Mouse (Mus musculus): Measurements from ENCODE around the gene Ereg. TPM values are rescaled to one million over a fixed set of nuclear protein-coding genes. Genes with fewer than 3 reads are reported as not detected.

Ereg gene
- polyA plus RNA-seq, 1 experiment from 2014 or later, result not detected

GRCm38 (mm10) chr5:91048397-91048796 lies 26.0 kb upstream of the Ereg start:
- Histone ChIP-seq H3K4me1 (ENCODE audit: insufficient read depth, low read length) (no peaks in the 10 kb centered on the region), H3K4me2 (replicated peaks; ENCODE audit: low read depth, low read length) (no peak overlapping the region), H3K36me3 (ENCODE audit: insufficient read depth, low read length) (no peaks in the 10 kb centered on the region), H3K27me3 (ENCODE audit: insufficient read depth, low read length) (no peaks in the 10 kb centered on the region), H3K9me3 (ENCODE audit: low read length) (no peaks in the 10 kb centered on the region), H3K9ac (replicated peaks; ENCODE audit: low read length) (no peak overlapping the region), H3K4me3 (ENCODE audit: low read length) (no peak overlapping the region), H3K27ac (ENCODE audit: low read length) (no peak overlapping the region)
- WGBS, result 86% methylated on average over 8 of the region's 8 CpGs
- no peak for ATAC-seq (ENCODE audit: low FRiP score, low TSS enrichment)

- Histone ChIP-seq H3K27me3 (ENCODE audit: insufficient read depth, low read length) (peaks cover 26% of the 10 kb centered on the region), H3K9ac (replicated peaks; ENCODE audit: low read length) (no peak overlapping the region), H3K36me3 (ENCODE audit: insufficient read depth, low read length) (no peaks in the 10 kb centered on the region), H3K9me3 (ENCODE audit: low read length) (no peaks in the 10 kb centered on the region), H3K4me1 (ENCODE audit: insufficient read depth, low read length) (0 out of 2 replicates have a peak, but pooled peaks cover 6% of the 10 kb centered on the region), H3K4me3 (ENCODE audit: low read length) (no peak overlapping the region), H3K27ac (ENCODE audit: low read length) (no peak overlapping the region), H3K4me2 (replicated peaks; ENCODE audit: low read depth, low read length) (no peak overlapping the region)
- WGBS, result 78% methylated on average over 4 of the region's 4 CpGs
- no peak for ATAC-seq (ENCODE audit: low FRiP score, low TSS enrichment)
Observed at GRCm38 (mm10) chr5:91072340-91072739, 2.1 kb upstream of the Ereg start.

- H3K4me3 ChIP-seq (ENCODE audit: low read length), result no peak overlapping the region
- no peaks in the 10 kb centered on the region for H3K36me3 ChIP-seq (ENCODE audit: insufficient read depth, low read length)
- H3K27me3 ChIP-seq (ENCODE audit: insufficient read depth, low read length), result peaks cover 26% of the 10 kb centered on the region
- no peak overlapping the region for H3K27ac ChIP-seq (ENCODE audit: low read length)
- no peaks in the 10 kb centered on the region for H3K9me3 ChIP-seq (ENCODE audit: low read length)
- no peak for ATAC-seq (ENCODE audit: low FRiP score, low TSS enrichment)
- H3K4me1 ChIP-seq (ENCODE audit: insufficient read depth, low read length), result 0 out of 2 replicates have a peak, but pooled peaks cover 6% of the 10 kb centered on the region
- no peak overlapping the region for H3K9ac ChIP-seq (replicated peaks; ENCODE audit: low read length)
- 78% methylated on average over 8 of the region's 8 CpGs for WGBS
- H3K4me2 ChIP-seq (replicated peaks; ENCODE audit: low read depth, low read length), result no peak overlapping the region
Observed at GRCm38 (mm10) chr5:91073626-91074025, 796 bp upstream of the Ereg start.

- peak overlapping the region; percentile 40 for H3K4me3 ChIP-seq (ENCODE audit: low read length)
- no peak overlapping the region for H3K9ac ChIP-seq (replicated peaks; ENCODE audit: low read length)
Observed at GRCm38 (mm10) chr5:91074026-91074425, 396 bp upstream of the Ereg start.

GRCm38 (mm10) chr5:91075021-91075420 lies 599 bp downstream of the Ereg start:
- peak; percentile 46; the same call in 1 of the 2 replicates for ATAC-seq (ENCODE audit: low FRiP score, low TSS enrichment)
- H3K9ac ChIP-seq (replicated peaks; ENCODE audit: low read length), result no peak overlapping the region
- H3K27ac ChIP-seq (ENCODE audit: low read length), result no peak overlapping the region
- H3K4me2 ChIP-seq (replicated peaks; ENCODE audit: low read depth, low read length), result peak overlapping the region; percentile 61; the same call in 1 of the 2 replicates
- H3K36me3 ChIP-seq (ENCODE audit: insufficient read depth, low read length), result no peaks in the 10 kb centered on the region
- H3K27me3 ChIP-seq (ENCODE audit: insufficient read depth, low read length), result peaks cover 26% of the 10 kb centered on the region
- H3K4me3 ChIP-seq (ENCODE audit: low read length), result no peak overlapping the region
- H3K9me3 ChIP-seq (ENCODE audit: low read length), result no peaks in the 10 kb centered on the region
- 0 out of 2 replicates have a peak, but pooled peaks cover 6% of the 10 kb centered on the region for H3K4me1 ChIP-seq (ENCODE audit: insufficient read depth, low read length)
- WGBS, result 48% methylated on average over 1 of the region's 1 CpGs

More at GRCm38 (mm10) chr5:91074026-91074425, 396 bp upstream of the Ereg start:
- Histone ChIP-seq H3K36me3 (ENCODE audit: insufficient read depth, low read length) (no peaks in the 10 kb centered on the region), H3K4me1 (ENCODE audit: insufficient read depth, low read length) (0 out of 2 replicates have a peak, but pooled peaks cover 6% of the 10 kb centered on the region), H3K27ac (ENCODE audit: low read length) (no peak overlapping the region), H3K9me3 (ENCODE audit: low read length) (no peaks in the 10 kb centered on the region), H3K27me3 (ENCODE audit: insufficient read depth, low read length) (peaks cover 26% of the 10 kb centered on the region), H3K4me2 (replicated peaks; ENCODE audit: low read depth, low read length) (peak overlapping the region; percentile 61)
- ATAC-seq (ENCODE audit: low FRiP score, low TSS enrichment), result no peak
- 42% methylated on average over 8 of the region's 8 CpGs for WGBS

GRCm38 (mm10) chr5:91083016-91083415 lies 8.6 kb downstream of the Ereg start:
- no peak overlapping the region for H3K4me2 ChIP-seq (replicated peaks; ENCODE audit: low read depth, low read length)
- 71% methylated on average over 5 of the region's 5 CpGs for WGBS
- H3K27me3 ChIP-seq (ENCODE audit: insufficient read depth, low read length), result no peaks in the 10 kb centered on the region
- H3K4me1 ChIP-seq (ENCODE audit: insufficient read depth, low read length), result no peaks in the 10 kb centered on the region
- H3K36me3 ChIP-seq (ENCODE audit: insufficient read depth, low read length), result no peaks in the 10 kb centered on the region
- no peak for ATAC-seq (ENCODE audit: low FRiP score, low TSS enrichment)
- no peak overlapping the region for H3K27ac ChIP-seq (ENCODE audit: low read length)
- H3K9ac ChIP-seq (replicated peaks; ENCODE audit: low read length), result no peak overlapping the region
- H3K9me3 ChIP-seq (ENCODE audit: low read length), result no peaks in the 10 kb centered on the region
- H3K4me3 ChIP-seq (ENCODE audit: low read length), result no peak overlapping the region

- Histone ChIP-seq H3K4me2 (replicated peaks; ENCODE audit: low read depth, low read length) (no peak overlapping the region), H3K4me3 (ENCODE audit: low read length) (no peak overlapping the region), H3K36me3 (ENCODE audit: insufficient read depth, low read length) (no peaks in the 10 kb centered on the region), H3K27me3 (ENCODE audit: insufficient read depth, low read length) (no peaks in the 10 kb centered on the region), H3K9me3 (ENCODE audit: low read length) (no peaks in the 10 kb centered on the region), H3K4me1 (ENCODE audit: insufficient read depth, low read length) (no peaks in the 10 kb centered on the region), H3K27ac (ENCODE audit: low read length) (no peak overlapping the region), H3K9ac (replicated peaks; ENCODE audit: low read length) (no peak overlapping the region)
- 67% methylated on average over 5 of the region's 5 CpGs for WGBS
- ATAC-seq (ENCODE audit: low FRiP score, low TSS enrichment), result no peak
Observed at GRCm38 (mm10) chr5:91085291-91085690, 10.9 kb downstream of the Ereg start.

- no peaks in the 10 kb centered on the region for H3K27me3 ChIP-seq (ENCODE audit: insufficient read depth, low read length)
- H3K4me2 ChIP-seq (replicated peaks; ENCODE audit: low read depth, low read length), result no peak overlapping the region
- no peaks in the 10 kb centered on the region for H3K4me1 ChIP-seq (ENCODE audit: insufficient read depth, low read length)
- WGBS, result 80% methylated on average over 3 of the region's 3 CpGs
- no peak overlapping the region for H3K4me3 ChIP-seq (ENCODE audit: low read length)
- H3K9ac ChIP-seq (replicated peaks; ENCODE audit: low read length), result no peak overlapping the region
- H3K27ac ChIP-seq (ENCODE audit: low read length), result no peak overlapping the region
- ATAC-seq (ENCODE audit: low FRiP score, low TSS enrichment), result no peak
- no peaks in the 10 kb centered on the region for H3K36me3 ChIP-seq (ENCODE audit: insufficient read depth, low read length)
- no peaks in the 10 kb centered on the region for H3K9me3 ChIP-seq (ENCODE audit: low read length)
Observed at GRCm38 (mm10) chr5:91090301-91090700, 15.9 kb downstream of the Ereg start.

GRCm38 (mm10) chr5:91097911-91098614 lies 23.6 kb downstream of the Ereg start:
- ATAC-seq (ENCODE audit: low FRiP score, low TSS enrichment), result no peak
- Histone ChIP-seq H3K27me3 (ENCODE audit: insufficient read depth, low read length) (no peaks in the 10 kb centered on the region), H3K4me3 (ENCODE audit: low read length) (no peak overlapping the region), H3K9me3 (ENCODE audit: low read length) (no peaks in the 10 kb centered on the region), H3K9ac (replicated peaks; ENCODE audit: low read length) (no peak overlapping the region), H3K27ac (ENCODE audit: low read length) (no peak overlapping the region), H3K36me3 (ENCODE audit: insufficient read depth, low read length) (no peaks in the 10 kb centered on the region), H3K4me2 (replicated peaks; ENCODE audit: low read depth, low read length) (no peak overlapping the region), H3K4me1 (ENCODE audit: insufficient read depth, low read length) (no peaks in the 10 kb centered on the region)
- WGBS, result 88% methylated on average over 10 of the region's 10 CpGs

- Histone ChIP-seq H3K9ac (replicated peaks; ENCODE audit: low read length) (no peak overlapping the region), H3K27me3 (ENCODE audit: insufficient read depth, low read length) (no peaks in the 10 kb centered on the region), H3K27ac (ENCODE audit: low read length) (no peak overlapping the region), H3K9me3 (ENCODE audit: low read length) (no peaks in the 10 kb centered on the region), H3K36me3 (ENCODE audit: insufficient read depth, low read length) (no peaks in the 10 kb centered on the region), H3K4me2 (replicated peaks; ENCODE audit: low read depth, low read length) (no peak overlapping the region), H3K4me1 (ENCODE audit: insufficient read depth, low read length) (no peaks in the 10 kb centered on the region), H3K4me3 (ENCODE audit: low read length) (no peak overlapping the region)
- ATAC-seq (ENCODE audit: low FRiP score, low TSS enrichment), result no peak
- WGBS, result 88% methylated on average over 5 of the region's 5 CpGs
Observed at GRCm38 (mm10) chr5:91101742-91102141, 27.3 kb downstream of the Ereg start.
